Mouse (Mus musculus) megakaryocyte, embryonic 14.5 days (primary cell): ENCODE data around the gene Iqub. TPM values are rescaled to one million over a fixed set of nuclear protein-coding genes. Genes with fewer than 3 reads are reported as not detected.

ENCODE experiments used
- H3K27me3 ChIP-seq: replicated peaks from 2 replicates; pipeline ENCODE3; 2012; ENCODE audit warnings: inconsistent platforms
- H3K36me3 ChIP-seq: replicated peaks from 2 replicates; pipeline ENCODE3; 2012; ENCODE audit warnings: low read length, inconsistent platforms, mixed read lengths
- H3K4me1 ChIP-seq: 2 replicates; pipeline ENCODE4 v1.6.1; 2012; ENCODE audit warnings: inconsistent platforms
- H3K4me3 ChIP-seq: replicated peaks from 2 replicates; pipeline ENCODE3; 2012; ENCODE audit warnings: moderate library complexity, mild to moderate bottlenecking, inconsistent platforms
- H3K9me3 ChIP-seq: 2 replicates; pipeline ENCODE4 v1.6.1; 2012; ENCODE audit warnings: inconsistent platforms
- FLI1 ChIP-seq: IDR thresholded peaks from 2 replicates; pipeline ENCODE4 v1.6.1; 2012; ENCODE audit warnings: low read length, inconsistent platforms, mixed read lengths
- GATA1 ChIP-seq: IDR thresholded peaks from 3 replicates; pipeline ENCODE4 v1.6.1; 2012; ENCODE audit warnings: mixed read lengths, low read length, inconsistent platforms, borderline replicate concordance
- polyA plus RNA-seq: library from polyadenylated mRNA; stranded (reverse); fragments of >175 nt; gene quantifications from 2 replicates; pipeline ENCODE4 v1.2.3, GENCODE M21; 2012; ENCODE audit warnings: low replicate concordance; ENCODE audit not compliant: insufficient read depth

Gene Iqub
- not detected in 2 replicates for polyA plus RNA-seq

- H3K36me3 ChIP-seq, result peaks cover 20% of the 10 kb centered on the region
- peak within 1 kb of the TSS; percentile 1 for H3K4me3 ChIP-seq
- no peaks in the 10 kb centered on the region for H3K9me3 ChIP-seq
- no peak for TF ChIP-seq GATA1
- TF ChIP-seq FLI1, result no peak
- no peaks in the 10 kb centered on the region for H3K27me3 ChIP-seq
- peaks cover 7% of the 10 kb centered on the region for H3K4me1 ChIP-seq
Observed at GRCm38 (mm10) chr6:24514552-24515284, at the start of gene Iqub. Gene Iqub, minus strand, starts transcription at chr6:24515067.

GRCm38 (mm10) chr6:24564081-24564480, 49.2 kb upstream of the Iqub start:
- no peaks in the 10 kb centered on the region for H3K4me1 ChIP-seq
- H3K27me3 ChIP-seq, result no peaks in the 10 kb centered on the region
- H3K9me3 ChIP-seq, result no peaks in the 10 kb centered on the region
- no peak overlapping the region for H3K4me3 ChIP-seq
- no peaks in the 10 kb centered on the region for H3K36me3 ChIP-seq
- TF ChIP-seq FLI1 (no peak), GATA1 (no peak)

- Histone ChIP-seq H3K4me3 (no peak overlapping the region), H3K36me3 (no peaks in the 10 kb centered on the region), H3K27me3 (no peaks in the 10 kb centered on the region), H3K9me3 (no peaks in the 10 kb centered on the region), H3K4me1 (peaks cover 12% of the 10 kb centered on the region)
- no peak for TF ChIP-seq FLI1
- no peak for TF ChIP-seq GATA1
Observed at GRCm38 (mm10) chr6:24555488-24555887, 40.6 kb upstream of the Iqub start.

- Histone ChIP-seq H3K9me3 (no peaks in the 10 kb centered on the region), H3K27me3 (no peaks in the 10 kb centered on the region), H3K4me3 (no peak overlapping the region), H3K36me3 (no peaks in the 10 kb centered on the region), H3K4me1 (peaks cover 12% of the 10 kb centered on the region)
- TF ChIP-seq FLI1 (no peak), GATA1 (no peak)
Observed at GRCm38 (mm10) chr6:24554427-24555086, 39.7 kb upstream of the Iqub start.

GRCm38 (mm10) chr6:24552046-24552445, 37.2 kb upstream of the Iqub start:
- no peaks in the 10 kb centered on the region for H3K36me3 ChIP-seq
- no peaks in the 10 kb centered on the region for H3K27me3 ChIP-seq

GRCm38 (mm10) chr6:24549801-24550200, 34.9 kb upstream of the Iqub start:
- TF ChIP-seq GATA1, result no peak
- no peak for TF ChIP-seq FLI1
- no peaks in the 10 kb centered on the region for H3K27me3 ChIP-seq
- H3K36me3 ChIP-seq, result no peaks in the 10 kb centered on the region
- no peak overlapping the region for H3K4me3 ChIP-seq
- no peaks in the 10 kb centered on the region; the same call in 1 of the 2 replicates for H3K4me1 ChIP-seq
- peaks cover 4% of the 10 kb centered on the region; the same call in 1 of the 2 replicates for H3K9me3 ChIP-seq

More at GRCm38 (mm10) chr6:24552046-24552445, 37.2 kb upstream of the Iqub start:
- no peak for TF ChIP-seq FLI1
- TF ChIP-seq GATA1, result no peak
- Histone ChIP-seq H3K4me3 (no peak overlapping the region), H3K4me1 (peaks cover 12% of the 10 kb centered on the region), H3K9me3 (peaks cover 4% of the 10 kb centered on the region; the same call in 1 of the 2 replicates)

GRCm38 (mm10) chr6:24546716-24547420, 32.0 kb upstream of the Iqub start:
- H3K36me3 ChIP-seq, result no peaks in the 10 kb centered on the region
- H3K27me3 ChIP-seq, result no peaks in the 10 kb centered on the region
- H3K9me3 ChIP-seq, result peaks cover 4% of the 10 kb centered on the region; the same call in 1 of the 2 replicates
- TF ChIP-seq GATA1, result no peak
- no peak for TF ChIP-seq FLI1
- no peak overlapping the region for H3K4me3 ChIP-seq
- no peaks in the 10 kb centered on the region for H3K4me1 ChIP-seq

GRCm38 (mm10) chr6:24543119-24543591, 28.3 kb upstream of the Iqub start:
- Histone ChIP-seq H3K9me3 (no peaks in the 10 kb centered on the region), H3K27me3 (no peaks in the 10 kb centered on the region), H3K4me1 (no peaks in the 10 kb centered on the region), H3K36me3 (no peaks in the 10 kb centered on the region), H3K4me3 (no peak overlapping the region)
- TF ChIP-seq GATA1 (no peak), FLI1 (no peak)

GRCm38 (mm10) chr6:24542393-24542792, 27.5 kb upstream of the Iqub start:
- Histone ChIP-seq H3K27me3 (no peaks in the 10 kb centered on the region), H3K4me3 (no peak overlapping the region), H3K9me3 (no peaks in the 10 kb centered on the region), H3K4me1 (no peaks in the 10 kb centered on the region), H3K36me3 (no peaks in the 10 kb centered on the region)
- TF ChIP-seq FLI1, result no peak
- no peak for TF ChIP-seq GATA1

- H3K27me3 ChIP-seq, result no peaks in the 10 kb centered on the region
- no peak overlapping the region for H3K4me3 ChIP-seq
- H3K4me1 ChIP-seq, result no peaks in the 10 kb centered on the region
- TF ChIP-seq FLI1, result no peak
- no peak for TF ChIP-seq GATA1
- no peaks in the 10 kb centered on the region for H3K36me3 ChIP-seq
- H3K9me3 ChIP-seq, result no peaks in the 10 kb centered on the region
Observed at GRCm38 (mm10) chr6:24540106-24540505, 25.2 kb upstream of the Iqub start.
